Mouse (Mus musculus) forebrain, embryonic 16.5 days (tissue): Measurements from ENCODE around the gene Gmcl1. TPM values are rescaled to one million over a fixed set of nuclear protein-coding genes. Genes with fewer than 3 reads are reported as not detected.

ENCODE experiments used
- ATAC-seq: fragments of 200-750 bp; cut with Nextera tagmentation; 2 replicates; pipeline ENCODE4 v1.8.0; 2017; ENCODE audit warnings: mild to moderate bottlenecking, moderate library complexity
- H3K27ac ChIP-seq: fragments of 300-500 bp; sonication (generic); 2 replicates; pipeline ENCODE4 v1.5.1; 2014; ENCODE audit warnings: low read length, control low read depth
- H3K27me3 ChIP-seq: fragments of 300-500 bp; sonication (generic); replicated peaks from 2 replicates; pipeline ENCODE4 v1.6.1; 2014; ENCODE audit warnings: low read length; ENCODE audit not compliant: control insufficient read depth, insufficient read depth
- H3K36me3 ChIP-seq: fragments of 300-500 bp; sonication (generic); 2 replicates; pipeline ENCODE4 v1.6.1; 2014; ENCODE audit not compliant: control insufficient read depth, insufficient read depth
- H3K4me1 ChIP-seq: fragments of 300-500 bp; sonication (generic); replicated peaks from 2 replicates; pipeline ENCODE4 v1.6.1; 2014; ENCODE audit warnings: low read length; ENCODE audit not compliant: control insufficient read depth, insufficient read depth
- H3K4me2 ChIP-seq: fragments of 300-500 bp; sonication (generic); 2 replicates; pipeline ENCODE4 v1.6.1; 2014; ENCODE audit warnings: mild to moderate bottlenecking, low read length, control low read depth
- H3K4me3 ChIP-seq: fragments of 300-500 bp; sonication (generic); replicated peaks from 2 replicates; pipeline ENCODE4 v1.5.1; 2014; ENCODE audit warnings: mild to moderate bottlenecking, low read length, control low read depth
- H3K9ac ChIP-seq: fragments of 300-500 bp; sonication (generic); replicated peaks from 2 replicates; pipeline ENCODE4 v1.6.1; 2014; ENCODE audit warnings: low read depth, low read length, control low read depth
- H3K9me3 ChIP-seq: fragments of 300-500 bp; sonication (generic); 2 replicates; pipeline ENCODE4 v1.6.1; 2016; ENCODE audit warnings: low read length; ENCODE audit not compliant: control insufficient read depth
- WGBS: fragments of 180-500 bp; shearing (Covaris S2); extraction: QIAGEN DNeasy Blood & Tissue Kit; methylation state at CpG from one replicate; pipeline ENCODE4 v1.1.7; 2014; 5-methylcytosine and 5-hydroxymethylcytosine counted together
- polyA plus RNA-seq: library from polyadenylated mRNA; unstranded; fragments of >200 nt; fragmentation: Nextera tagmentation; extraction: Ambion mirVana; gene quantifications from 2 replicates; pipeline ENCODE4 v1.2.1, GENCODE M21; 2015

Gmcl1 gene
- 41.9 and 47.2 TPM in 2 replicates for polyA plus RNA-seq

GRCm38 (mm10) chr6:86733183-86733876 lies at the start of gene Gmcl1:
Gene Gmcl1, minus strand, starts transcription at chr6:86733383.
- peak within 1 kb of the TSS; percentile 95 for H3K9ac ChIP-seq
- H3K4me2 ChIP-seq, result peak within 1 kb of the TSS; percentile 87
- H3K4me1 ChIP-seq, result peaks cover 21% of the 10 kb centered on the region
- peak within 1 kb of the TSS; percentile 87 for H3K27ac ChIP-seq
- H3K9me3 ChIP-seq, result no peaks in the 10 kb centered on the region
- WGBS, result under 1% methylated on average over 59 of the region's 59 CpGs
- no peaks in the 10 kb centered on the region for H3K36me3 ChIP-seq
- ATAC-seq, result peak; percentile 94
- no peaks in the 10 kb centered on the region for H3K27me3 ChIP-seq
- peak within 1 kb of the TSS; percentile 99 for H3K4me3 ChIP-seq

DNA sequence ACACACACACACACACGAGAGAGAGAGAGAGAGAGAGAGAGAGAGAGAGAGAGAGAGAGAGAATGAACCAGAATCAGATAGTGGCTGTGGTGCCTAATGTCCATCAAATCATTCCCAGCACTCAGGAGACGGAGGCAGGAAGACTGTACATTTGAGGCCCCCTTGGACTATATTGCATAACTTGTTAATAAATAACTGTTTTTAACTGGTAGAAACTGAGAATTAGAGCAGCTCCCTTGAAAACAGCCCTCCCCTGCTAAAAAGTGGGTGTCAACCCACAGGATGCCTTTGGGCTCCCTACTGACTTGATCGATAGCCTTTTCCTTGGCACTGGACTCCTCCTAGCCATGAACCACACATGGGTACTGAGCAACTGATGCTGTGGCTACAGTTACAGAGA lies 49.2 kb upstream of the Gmcl1 start:
- WGBS, result 91% methylated on average over 2 of the region's 3 CpGs
- H3K9me3 ChIP-seq, result no peaks in the 10 kb centered on the region

DNA sequence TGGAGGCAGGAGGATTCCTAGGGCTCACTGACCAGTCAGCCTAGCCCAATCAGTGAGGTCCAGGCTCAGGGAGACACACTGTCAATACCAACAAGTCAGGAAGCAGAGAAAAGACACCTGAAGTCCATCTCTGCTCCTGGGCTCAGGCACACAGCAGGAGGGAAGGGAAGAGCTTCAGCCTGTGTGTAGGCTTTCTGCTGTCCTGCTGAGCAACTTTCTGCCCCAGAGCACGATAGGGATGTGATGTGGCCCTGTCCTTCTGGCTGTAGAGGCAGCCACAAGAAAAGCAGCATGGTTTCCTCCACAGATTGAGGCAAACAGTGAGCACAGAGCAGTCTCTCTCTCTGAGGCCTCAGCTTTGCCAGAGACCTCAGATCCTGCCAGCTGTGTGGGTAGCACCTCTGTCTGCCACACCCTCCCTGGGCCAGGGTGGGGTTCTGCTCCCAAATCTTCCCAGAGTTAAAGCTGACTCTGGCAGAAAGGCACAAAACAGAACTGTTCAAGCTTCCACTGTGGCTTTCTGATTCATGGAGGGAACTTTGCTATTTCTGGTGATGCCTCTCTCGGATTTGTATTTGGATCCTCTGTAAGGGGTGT lies 48.3 kb upstream of the Gmcl1 start:
- Histone ChIP-seq H3K4me1 (no peaks in the 10 kb centered on the region), H3K27me3 (no peaks in the 10 kb centered on the region), H3K27ac (no peak overlapping the region), H3K4me3 (no peak overlapping the region), H3K36me3 (no peaks in the 10 kb centered on the region), H3K4me2 (no peak overlapping the region), H3K9ac (no peak overlapping the region), H3K9me3 (no peaks in the 10 kb centered on the region)
- ATAC-seq, result no peak
- 36% methylated on average over 2 of the region's 2 CpGs for WGBS

More for the DNA sequence above, 49.2 kb upstream of the Gmcl1 start:
- Histone ChIP-seq H3K27ac (no peak overlapping the region), H3K36me3 (no peaks in the 10 kb centered on the region), H3K27me3 (no peaks in the 10 kb centered on the region), H3K4me3 (no peak overlapping the region), H3K4me1 (no peaks in the 10 kb centered on the region), H3K4me2 (no peak overlapping the region), H3K9ac (no peak overlapping the region)
- ATAC-seq, result no peak

GRCm38 (mm10) chr6:86778910-86779594 lies 45.9 kb upstream of the Gmcl1 start:
- no peak overlapping the region for H3K4me2 ChIP-seq
- H3K4me3 ChIP-seq, result no peak overlapping the region
- H3K36me3 ChIP-seq, result no peaks in the 10 kb centered on the region
- no peaks in the 10 kb centered on the region for H3K4me1 ChIP-seq
- ATAC-seq, result no peak
- H3K27ac ChIP-seq, result no peak overlapping the region
- no peaks in the 10 kb centered on the region for H3K9me3 ChIP-seq
- H3K27me3 ChIP-seq, result no peaks in the 10 kb centered on the region
- WGBS, result 89% methylated on average over 10 of the region's 10 CpGs
- H3K9ac ChIP-seq, result no peak overlapping the region

DNA sequence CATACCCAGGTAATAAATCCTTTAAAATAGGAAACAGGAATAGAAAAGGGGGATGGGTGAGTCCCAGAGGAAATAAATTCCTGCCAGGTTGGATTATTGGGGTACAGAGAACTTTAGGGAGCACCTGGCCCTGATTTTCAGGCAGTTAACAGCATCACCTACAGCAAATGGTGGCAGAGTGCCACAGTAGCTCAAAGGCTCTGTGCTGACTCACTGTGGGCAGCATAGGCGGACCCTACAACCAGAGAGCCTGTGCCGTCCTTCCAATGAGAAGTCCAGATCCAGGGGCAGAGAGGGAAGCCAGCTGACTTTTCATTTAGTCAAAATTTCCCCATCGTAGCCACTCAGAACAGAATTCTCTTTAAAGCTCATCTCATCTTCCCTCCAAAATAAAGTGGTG lies 44.0 kb upstream of the Gmcl1 start:
- WGBS, result 87% methylated on average over 3 of the region's 3 CpGs
- no peaks in the 10 kb centered on the region for H3K4me1 ChIP-seq
- ATAC-seq, result no peak
- H3K9me3 ChIP-seq, result no peaks in the 10 kb centered on the region
- no peaks in the 10 kb centered on the region for H3K27me3 ChIP-seq
- H3K27ac ChIP-seq, result no peak overlapping the region
- H3K4me2 ChIP-seq, result no peak overlapping the region
- no peak overlapping the region for H3K9ac ChIP-seq
- no peaks in the 10 kb centered on the region for H3K36me3 ChIP-seq
- H3K4me3 ChIP-seq, result no peak overlapping the region

- Histone ChIP-seq H3K36me3 (no peaks in the 10 kb centered on the region), H3K27me3 (no peaks in the 10 kb centered on the region), H3K27ac (no peak overlapping the region), H3K9me3 (no peaks in the 10 kb centered on the region), H3K4me1 (no peaks in the 10 kb centered on the region), H3K4me3 (no peak overlapping the region), H3K4me2 (no peak overlapping the region), H3K9ac (no peak overlapping the region)
- ATAC-seq, result no peak
- 54% methylated on average over 4 of the region's 4 CpGs for WGBS
These were observed 43.5 kb upstream of the Gmcl1 start for GRCm38 (mm10) chr6:86776706-86777071.

GRCm38 (mm10) chr6:86776001-86776705 lies 43.0 kb upstream of the Gmcl1 start:
- H3K9me3 ChIP-seq, result no peaks in the 10 kb centered on the region
- H3K4me1 ChIP-seq, result no peaks in the 10 kb centered on the region
- no peaks in the 10 kb centered on the region for H3K27me3 ChIP-seq
- no peak overlapping the region for H3K9ac ChIP-seq
- H3K4me2 ChIP-seq, result no peak overlapping the region
- H3K36me3 ChIP-seq, result no peaks in the 10 kb centered on the region
- no peak overlapping the region for H3K4me3 ChIP-seq
- no peak for ATAC-seq
- WGBS, result 90% methylated on average over 8 of the region's 8 CpGs
- H3K27ac ChIP-seq, result no peak overlapping the region

DNA sequence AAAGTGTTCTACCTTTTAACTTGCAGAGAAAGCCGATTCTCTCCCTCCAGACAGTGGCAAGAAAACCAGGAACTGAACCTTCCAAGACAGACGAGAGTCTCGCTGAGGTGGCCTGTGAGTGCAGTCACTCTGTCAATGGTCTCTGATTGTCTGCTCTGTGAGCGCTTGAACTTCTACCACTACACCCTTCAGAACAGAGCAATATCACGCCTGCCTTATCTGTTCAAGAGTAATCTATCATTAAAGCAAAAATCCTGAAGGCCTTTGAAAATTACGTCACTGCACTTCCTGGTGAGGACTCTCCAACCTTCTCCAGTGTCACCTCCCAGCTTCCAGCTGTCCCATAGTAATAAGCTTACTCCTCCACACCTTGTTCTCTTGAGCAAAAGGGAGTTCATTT lies 41.8 kb upstream of the Gmcl1 start:
- no peaks in the 10 kb centered on the region for H3K4me1 ChIP-seq
- no peaks in the 10 kb centered on the region for H3K27me3 ChIP-seq
- H3K27ac ChIP-seq, result no peak overlapping the region
- no peaks in the 10 kb centered on the region for H3K36me3 ChIP-seq
- WGBS, result 83% methylated on average over 6 of the region's 6 CpGs
- no peak overlapping the region for H3K4me3 ChIP-seq
- no peak for ATAC-seq
- H3K4me2 ChIP-seq, result no peak overlapping the region
- H3K9ac ChIP-seq, result no peak overlapping the region
- no peaks in the 10 kb centered on the region for H3K9me3 ChIP-seq

- Histone ChIP-seq H3K36me3 (no peaks in the 10 kb centered on the region), H3K4me1 (no peaks in the 10 kb centered on the region), H3K4me2 (no peak overlapping the region), H3K9me3 (no peaks in the 10 kb centered on the region), H3K4me3 (no peak overlapping the region), H3K27me3 (no peaks in the 10 kb centered on the region), H3K9ac (no peak overlapping the region), H3K27ac (no peak overlapping the region)
- WGBS, result 89% methylated on average over 4 of the region's 4 CpGs
- ATAC-seq, result no peak
These were observed 40.6 kb upstream of the Gmcl1 start for GRCm38 (mm10) chr6:86773830-86774229.
